Mouse (Mus musculus): ENCODE measurements around the gene Lzts2. TPM values are rescaled to one million over a fixed set of nuclear protein-coding genes. Genes with fewer than 3 reads are reported as not detected.
A peak's percentile ranks its signal among the peaks of the same experiment; 100 is the strongest.
"Not testable (repeated sequence)": the region's sequence is repeated elsewhere in the genome, so short reads cannot be mapped to it uniquely, and the experiment has no call there.

Lzts2 gene
- total RNA-seq, 2 experiments from 2014 or later: 66.4 to 72.4 TPM

GRCm38 (mm10) chr19:45020348-45020747 lies 6.1 kb downstream of the Lzts2 start:
- DNase-seq: peak; percentile 69 to 76
- intact Hi-C loops (cut with DNase I): no loop called here

- intact Hi-C loops (cut with DNase I): no loop called here
- no peak for DNase-seq
Measured at GRCm38 (mm10) chr19:45021362-45021761, 7.1 kb downstream of the Lzts2 start.

- no peak for DNase-seq
- intact Hi-C loops (cut with DNase I): no loop called here
Measured at GRCm38 (mm10) chr19:45023993-45024392, 9.8 kb downstream of the Lzts2 start.

GRCm38 (mm10) chr19:45024775-45025174 lies 10.6 kb downstream of the Lzts2 start:
- intact Hi-C loops (cut with DNase I): no loop called here
- DNase-seq: no peak

- DNase-seq: no peak
- intact Hi-C loops (cut with DNase I): no loop called here
Measured at GRCm38 (mm10) chr19:45025937-45026568, 11.8 kb downstream of the Lzts2 start.

GRCm38 (mm10) chr19:45026958-45027670 lies 12.9 kb downstream of the Lzts2 start:
- DNase-seq: no peak

GRCm38 (mm10) chr19:45027848-45028247 lies 13.6 kb downstream of the Lzts2 start:
- DNase-seq: no peak
- intact Hi-C loops (cut with DNase I): no loop called here

More at GRCm38 (mm10) chr19:45026958-45027670, 12.9 kb downstream of the Lzts2 start:
- intact Hi-C loops (cut with DNase I): no loop called here

- intact Hi-C loops (cut with DNase I): no loop called here
- no peak for DNase-seq
Measured at GRCm38 (mm10) chr19:45028746-45029145, 14.5 kb downstream of the Lzts2 start.

- DNase-seq: no peak
- intact Hi-C loops (cut with DNase I): no loop called here
Measured at GRCm38 (mm10) chr19:45029571-45029970, 15.4 kb downstream of the Lzts2 start.

GRCm38 (mm10) chr19:45030111-45030510 lies 15.9 kb downstream of the Lzts2 start:
- peak; percentile 76 to 80 for DNase-seq
- intact Hi-C loops (cut with DNase I): no loop called here

- DNase-seq: peak; percentile 81 to 88
- intact Hi-C loops (cut with DNase I): loop anchor here (1.0 kb wide), 2 partner anchors 19 to 42 kb away; partner anchors contain the start of gene Sema4g
Measured at GRCm38 (mm10) chr19:45030746-45031693, 16.8 kb downstream of the Lzts2 start.

GRCm38 (mm10) chr19:45031780-45032179 lies 17.6 kb downstream of the Lzts2 start:
- intact Hi-C loops (cut with DNase I): loop anchor here (1.0 kb wide), 2 partner anchors 19 to 42 kb away; partner anchors contain the start of gene Sema4g
- peak; percentile 75 to 89 for DNase-seq

GRCm38 (mm10) chr19:45032570-45033332 lies 18.5 kb downstream of the Lzts2 start:
- intact Hi-C loops (cut with DNase I): no loop called here
- DNase-seq: no peak

GRCm38 (mm10) chr19:45036867-45037266 lies 22.7 kb downstream of the Lzts2 start:
- intact Hi-C loops (cut with DNase I): no loop called here
- DNase-seq: peak; percentile 66 to 73

GRCm38 (mm10) chr19:45038198-45038597 lies 24.0 kb downstream of the Lzts2 start:
- DNase-seq; intact Hi-C loops (cut with DNase I): not testable (repeated sequence)

- DNase-seq: no peak
- intact Hi-C loops (cut with DNase I): no loop called here
Measured at GRCm38 (mm10) chr19:45040214-45040613, 26.0 kb downstream of the Lzts2 start.

GRCm38 (mm10) chr19:45044389-45044927 lies 30.2 kb downstream of the Lzts2 start:
- intact Hi-C loops (cut with DNase I): no loop called here
- no peak for DNase-seq

GRCm38 (mm10) chr19:45045236-45045635 lies 31.0 kb downstream of the Lzts2 start:
- DNase-seq: no peak
- intact Hi-C loops (cut with DNase I): no loop called here

GRCm38 (mm10) chr19:45045651-45046050 lies 31.4 kb downstream of the Lzts2 start, which contains the start of gene Pdzd7:
Pdzd7 (minus strand) TSS chr19:45045717.
- intact Hi-C loops (cut with DNase I): no loop called here
- no peak for DNase-seq

Data from heart, postnatal 14 days (tissue).